Mouse (Mus musculus) limb, embryonic 11.5 days (tissue): ENCODE results near the gene Tmem265. TPM values are rescaled to one million over a fixed set of nuclear protein-coding genes. Genes with fewer than 3 reads are reported as not detected.

Experiments used
- ATAC-seq: fragments of 200-750 bp; cut with Nextera tagmentation; 2 replicates; pipeline ENCODE4 v1.8.0; 2017; ENCODE audit warnings: low read depth; ENCODE audit not compliant: insufficient number of reproducible peaks, low FRiP score, low TSS enrichment
- DNase-seq: peaks from one replicate; pipeline ENCODE4 v3.0.0-alpha.2; 2015; ENCODE audit warnings: low spot score
- H3K27ac ChIP-seq: fragments of 300-500 bp; sonication (generic); replicated peaks from 2 replicates; pipeline ENCODE4 v1.5.1; 2014; ENCODE audit warnings: low read depth, mild to moderate bottlenecking, low read length
- H3K27me3 ChIP-seq: fragments of 300-500 bp; sonication (generic); 2 replicates; pipeline ENCODE4 v1.6.1; 2014; ENCODE audit warnings: mild to moderate bottlenecking, low read length, mixed read lengths; ENCODE audit not compliant: control insufficient read depth, insufficient read depth
- H3K36me3 ChIP-seq: fragments of 300-500 bp; sonication (generic); 2 replicates; pipeline ENCODE4 v1.6.1; 2014; ENCODE audit warnings: mild to moderate bottlenecking, low read length, moderate library complexity, mixed read lengths; ENCODE audit not compliant: control insufficient read depth, insufficient read depth
- H3K4me1 ChIP-seq: fragments of 300-500 bp; sonication (generic); 2 replicates; pipeline ENCODE4 v1.6.1; 2014; ENCODE audit warnings: low read length, mixed read lengths; ENCODE audit not compliant: control insufficient read depth, insufficient read depth
- H3K4me2 ChIP-seq: fragments of 300-500 bp; sonication (generic); 2 replicates; pipeline ENCODE4 v1.6.1; 2014; ENCODE audit warnings: low read depth, mild to moderate bottlenecking, moderate library complexity; ENCODE audit not compliant: severe bottlenecking
- H3K4me3 ChIP-seq: fragments of 300-500 bp; sonication (generic); 2 replicates; pipeline ENCODE4 v1.5.1; 2014; ENCODE audit warnings: low read depth, low read length
- H3K9ac ChIP-seq: fragments of 300-500 bp; sonication (generic); 2 replicates; pipeline ENCODE4 v1.6.1; 2014; ENCODE audit warnings: mild to moderate bottlenecking, low read length
- H3K9me3 ChIP-seq: fragments of 300-500 bp; sonication (generic); 2 replicates; pipeline ENCODE4 v1.6.1; 2016; ENCODE audit warnings: low read length; ENCODE audit not compliant: control insufficient read depth
- WGBS: fragments of 180-500 bp; shearing (Covaris S2); extraction: QIAGEN DNeasy Blood & Tissue Kit; methylation state at CpG from one replicate; pipeline ENCODE4 v1.1.7; 2014; 5-methylcytosine and 5-hydroxymethylcytosine counted together
- polyA plus RNA-seq: library from polyadenylated mRNA; unstranded; fragments of >200 nt; fragmentation: Nextera tagmentation; extraction: Ambion mirVana; gene quantifications from 2 replicates; pipeline ENCODE4 v1.2.1, GENCODE M21; 2014

The Tmem265 gene
- polyA plus RNA-seq, 1 experiment from 2014 or later: 4.7 TPM

- Histone ChIP-seq H3K9ac (no peak overlapping the region), H3K4me2 (no peak overlapping the region), H3K36me3 (peaks cover 57% of the 10 kb centered on the region), H3K27me3 (no peaks in the 10 kb centered on the region), H3K27ac (no peak overlapping the region), H3K4me1 (no peaks in the 10 kb centered on the region), H3K4me3 (no peak overlapping the region), H3K9me3 (no peaks in the 10 kb centered on the region)
- DNase-seq (no peak), ATAC-seq (no peak)
- WGBS: 98% methylated on average over 3 of the region's 3 CpGs
These were observed 19.5 kb upstream of the Tmem265 start for GRCm38 (mm10) chr7:127541671-127542070.

GRCm38 (mm10) chr7:127549116-127549835 is 11.9 kb upstream of the Tmem265 start:
- H3K4me1 ChIP-seq: no peaks in the 10 kb centered on the region
- WGBS: 89% methylated on average over 15 of the region's 15 CpGs
- no peaks in the 10 kb centered on the region for H3K9me3 ChIP-seq
- H3K27me3 ChIP-seq: no peaks in the 10 kb centered on the region
- H3K4me3 ChIP-seq: no peak overlapping the region
- ATAC-seq (no peak), DNase-seq (no peak)
- H3K27ac ChIP-seq: no peak overlapping the region
- no peak overlapping the region for H3K4me2 ChIP-seq
- no peak overlapping the region for H3K9ac ChIP-seq
- H3K36me3 ChIP-seq: peaks cover 22% of the 10 kb centered on the region

- no peaks in the 10 kb centered on the region for H3K27me3 ChIP-seq
- no peak overlapping the region for H3K4me2 ChIP-seq
- ATAC-seq (no peak), DNase-seq (no peak)
- H3K36me3 ChIP-seq: peaks cover 27% of the 10 kb centered on the region
- H3K27ac ChIP-seq: no peak overlapping the region
- no peak overlapping the region for H3K9ac ChIP-seq
- no peaks in the 10 kb centered on the region for H3K4me1 ChIP-seq
- 96% methylated on average over 8 of the region's 8 CpGs for WGBS
- no peaks in the 10 kb centered on the region for H3K9me3 ChIP-seq
- H3K4me3 ChIP-seq: no peak overlapping the region
These were observed 9.6 kb upstream of the Tmem265 start for GRCm38 (mm10) chr7:127551558-127551957.

GRCm38 (mm10) chr7:127560580-127560979 is 610 bp upstream of the Tmem265 start:
- peaks cover 28% of the 10 kb centered on the region for H3K36me3 ChIP-seq
- DNase-seq (no peak), ATAC-seq (no peak)
- H3K4me3 ChIP-seq: no peak overlapping the region
- H3K4me1 ChIP-seq: no peaks in the 10 kb centered on the region
- no peak overlapping the region for H3K27ac ChIP-seq
- no peak overlapping the region for H3K9ac ChIP-seq
- WGBS: 95% methylated on average over 11 of the region's 11 CpGs
- H3K27me3 ChIP-seq: no peaks in the 10 kb centered on the region
- H3K4me2 ChIP-seq: no peak overlapping the region
- no peaks in the 10 kb centered on the region for H3K9me3 ChIP-seq

GRCm38 (mm10) chr7:127564381-127565150 is 3.4 kb downstream of the Tmem265 start:
- no peak overlapping the region for H3K4me2 ChIP-seq
- H3K9ac ChIP-seq: no peak overlapping the region
- H3K4me1 ChIP-seq: no peaks in the 10 kb centered on the region
- no peaks in the 10 kb centered on the region for H3K27me3 ChIP-seq
- H3K27ac ChIP-seq: no peak overlapping the region
- H3K4me3 ChIP-seq: no peak overlapping the region
- 88% methylated on average over 6 of the region's 6 CpGs for WGBS
- ATAC-seq (no peak), DNase-seq (no peak)
- no peaks in the 10 kb centered on the region for H3K9me3 ChIP-seq
- peaks cover 13% of the 10 kb centered on the region; the same call in 1 of the 2 replicates for H3K36me3 ChIP-seq

- Histone ChIP-seq H3K27ac (peak within 1 kb of the TSS; percentile 61), H3K9me3 (no peaks in the 10 kb centered on the region), H3K9ac (peak within 1 kb of the TSS; percentile 72), H3K4me2 (peak within 1 kb of the TSS; percentile 82), H3K4me3 (peak within 1 kb of the TSS; percentile 69), H3K27me3 (no peaks in the 10 kb centered on the region), H3K36me3 (peaks cover 8% of the 10 kb centered on the region), H3K4me1 (peaks cover 11% of the 10 kb centered on the region; the same call in 1 of the 2 replicates)
- WGBS: under 1% methylated on average over 17 of the region's 17 CpGs
- ATAC-seq (peak; percentile 98), DNase-seq (peak; percentile 88)
These were observed 11.8 kb downstream of the Tmem265 start, which contains the start of gene Phkg2 for GRCm38 (mm10) chr7:127572895-127573471. Phkg2 (plus strand) TSS chr7:127573340.

GRCm38 (mm10) chr7:127573503-127574008 is 12.4 kb downstream of the Tmem265 start:
- Histone ChIP-seq H3K4me1 (peaks cover 11% of the 10 kb centered on the region; the same call in 1 of the 2 replicates), H3K27ac (peak overlapping the region; percentile 61), H3K4me3 (peak overlapping the region; percentile 69), H3K9ac (peak overlapping the region; percentile 72), H3K4me2 (peak overlapping the region; percentile 82), H3K9me3 (no peaks in the 10 kb centered on the region), H3K36me3 (peaks cover 11% of the 10 kb centered on the region), H3K27me3 (no peaks in the 10 kb centered on the region)
- WGBS: under 1% methylated on average over 16 of the region's 28 CpGs
- ATAC-seq (peak; percentile 48), DNase-seq (peak; percentile 44)

GRCm38 (mm10) chr7:127574115-127574514 is 12.9 kb downstream of the Tmem265 start:
- Histone ChIP-seq H3K9ac (peak overlapping the region; percentile 72), H3K4me1 (peaks cover 11% of the 10 kb centered on the region; the same call in 1 of the 2 replicates), H3K36me3 (peaks cover 11% of the 10 kb centered on the region), H3K4me3 (peak overlapping the region; percentile 69), H3K27ac (no peak overlapping the region), H3K4me2 (peak overlapping the region; percentile 82), H3K27me3 (no peaks in the 10 kb centered on the region), H3K9me3 (no peaks in the 10 kb centered on the region)
- no peak for ATAC-seq
- WGBS: 26% methylated on average over 7 of the region's 7 CpGs
- DNase-seq: no peak
